Mouse (Mus musculus) brown adipose tissue, adult 24 weeks (tissue): Measurements from ENCODE around the gene Lgsn. TPM values are rescaled to one million over a fixed set of nuclear protein-coding genes. Genes with fewer than 3 reads are reported as not detected.

ENCODE experiments used
- H3K27ac ChIP-seq: fragments of 200-500 bp; replicated peaks from 2 replicates; pipeline ENCODE4 v1.5.1; 2012; ENCODE audit warnings: low read depth, mild to moderate bottlenecking, low read length
- H3K4me1 ChIP-seq: fragments of 200-500 bp; 2 replicates; pipeline ENCODE4 v1.6.1; 2012; ENCODE audit warnings: low read length, mixed read lengths; ENCODE audit not compliant: control insufficient read depth, insufficient read depth, insufficient read length
- H3K4me3 ChIP-seq: fragments of 200-500 bp; 2 replicates; pipeline ENCODE4 v1.5.1; 2012; ENCODE audit warnings: low read depth, mild to moderate bottlenecking, low read length, moderate library complexity; ENCODE audit not compliant: insufficient read depth
- polyA plus RNA-seq: library from polyadenylated mRNA; stranded (reverse); fragments of >200 nt; gene quantifications from 2 replicates; pipeline ENCODE4 v1.2.4, GENCODE M21; 2012; ENCODE audit not compliant: missing spikeins, insufficient read depth, insufficient read length

Lgsn gene
- polyA plus RNA-seq: not detected in 2 replicates

DNA sequence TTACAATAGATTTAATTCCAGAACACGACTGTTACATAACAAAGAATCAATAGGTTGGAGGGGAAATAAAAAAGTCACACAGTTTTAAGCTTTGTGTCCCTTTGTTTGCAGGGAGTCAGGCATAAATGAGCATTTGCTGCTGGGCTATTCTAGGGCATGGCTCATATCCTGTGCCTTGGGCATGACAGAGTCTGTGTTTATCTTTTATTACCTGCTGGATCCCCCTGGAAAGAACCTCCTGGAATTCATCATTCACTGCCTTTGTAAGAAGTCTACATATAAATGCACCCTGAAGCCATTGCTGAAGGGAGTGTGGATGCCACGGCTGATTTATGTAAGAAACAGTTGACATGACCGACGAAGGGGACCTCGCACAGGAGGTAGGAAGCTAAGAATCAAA lies at the start of gene Lgsn:
Gene Lgsn (plus strand): TSS at position 301 of the 400 bp plus-strand sequence.
- H3K27ac ChIP-seq: no peak within 1 kb of the TSS
- no peaks in the 10 kb centered on the region for H3K4me1 ChIP-seq
- no peak within 1 kb of the TSS for H3K4me3 ChIP-seq

DNA sequence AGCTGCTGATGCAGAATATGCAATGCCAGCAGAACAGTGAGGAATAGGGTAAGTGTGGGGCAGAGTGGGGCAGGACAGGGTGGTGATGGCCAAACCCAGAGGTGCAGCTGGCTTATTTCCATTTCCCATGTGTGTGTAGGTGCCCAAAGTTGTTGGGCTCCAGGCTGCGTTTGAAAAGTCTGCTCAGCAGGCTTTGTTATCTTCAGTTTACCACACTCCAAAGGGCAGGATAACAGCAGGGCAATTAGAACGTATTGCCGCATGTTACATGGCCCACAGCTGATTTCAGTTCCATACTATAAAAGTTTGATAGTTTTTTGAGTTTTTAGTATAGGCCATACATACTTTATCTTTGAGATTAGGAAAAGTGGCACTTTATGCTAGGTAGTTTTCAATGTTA lies 37.8 kb upstream of the Lgsn start:
- H3K4me3 ChIP-seq: no peak overlapping the region
- no peaks in the 10 kb centered on the region for H3K4me1 ChIP-seq
- no peak overlapping the region for H3K27ac ChIP-seq

DNA sequence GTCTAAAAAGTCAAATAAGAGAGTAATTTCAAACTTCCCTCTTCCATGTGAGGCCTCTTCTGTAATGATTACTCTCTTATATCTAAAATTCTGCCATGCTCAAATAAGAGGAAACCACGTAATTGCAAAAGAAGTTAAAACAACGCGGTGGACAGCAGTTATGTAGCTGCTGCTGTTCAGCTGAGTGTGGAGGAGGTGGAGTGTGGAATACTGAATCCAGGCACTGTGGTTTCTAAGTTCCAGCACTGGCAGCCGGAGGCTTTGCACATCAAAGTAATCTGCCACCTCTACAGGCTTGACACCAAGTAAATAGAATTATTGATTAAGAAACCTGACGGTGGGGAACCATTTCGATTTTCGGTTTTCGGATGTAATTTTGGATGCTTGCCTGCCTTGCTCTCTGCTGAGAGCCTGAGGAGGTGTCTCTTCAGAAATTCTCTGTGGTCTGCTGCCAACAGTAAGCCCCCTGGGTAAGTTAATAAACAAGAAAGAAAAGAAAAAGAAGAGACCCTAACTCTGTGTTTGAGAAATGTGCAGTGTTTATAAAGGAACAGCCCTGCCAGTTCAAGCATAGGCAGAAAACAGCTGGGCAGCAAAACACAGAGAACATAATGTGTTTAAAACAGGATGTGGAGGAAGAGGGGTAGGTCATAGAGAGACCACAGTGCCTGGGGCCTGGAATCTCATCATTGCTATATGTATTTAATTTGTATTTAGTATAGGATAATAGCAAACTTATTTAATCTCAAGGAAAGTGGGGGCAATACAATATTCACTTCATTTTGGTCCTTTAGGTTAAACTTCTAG lies 33.7 kb upstream of the Lgsn start:
- Histone ChIP-seq H3K4me3 (no peak overlapping the region), H3K4me1 (no peaks in the 10 kb centered on the region), H3K27ac (no peak overlapping the region)

DNA sequence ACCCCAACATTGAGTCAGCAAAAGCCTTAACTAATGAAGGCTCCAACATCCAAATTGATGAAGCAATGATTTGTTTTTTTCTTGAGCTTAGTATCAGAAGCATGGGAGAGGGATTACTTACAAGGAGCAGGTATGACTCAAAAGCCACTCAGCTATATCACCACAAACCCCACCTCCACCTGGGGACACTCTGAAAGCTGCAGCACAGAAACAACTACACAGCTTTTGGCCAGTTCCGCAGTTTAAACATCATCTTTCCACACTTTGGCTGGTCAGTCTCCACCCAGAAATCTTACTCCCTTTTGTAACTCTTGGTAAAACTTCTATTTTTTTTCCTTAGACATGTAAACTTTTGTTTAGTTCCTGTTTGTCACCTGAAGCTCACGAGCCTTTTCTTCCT lies 32.6 kb upstream of the Lgsn start:
- Histone ChIP-seq H3K4me1 (no peaks in the 10 kb centered on the region), H3K27ac (no peak overlapping the region)

DNA sequence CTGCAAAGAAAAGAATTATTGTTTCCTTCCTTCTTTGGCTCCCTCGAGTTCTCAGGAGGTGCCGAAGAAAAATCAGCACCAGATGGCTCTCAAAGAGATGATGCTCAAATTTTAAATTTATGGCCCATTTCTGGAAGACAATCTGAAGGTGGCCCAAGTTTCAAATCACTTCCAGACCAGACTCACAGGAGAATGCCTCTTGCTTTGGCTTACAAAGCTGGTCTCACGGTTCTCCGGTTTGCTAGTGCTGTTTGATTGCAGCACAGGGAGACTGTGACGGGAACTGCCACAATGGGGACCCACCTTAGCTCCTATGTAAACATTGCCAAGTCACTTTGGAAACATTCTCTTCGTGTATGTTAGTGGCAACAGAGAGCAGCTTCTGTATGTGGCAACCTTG lies 26.5 kb upstream of the Lgsn start:
- Histone ChIP-seq H3K27ac (peak overlapping the region; percentile 29; the same call in 1 of the 2 replicates), H3K4me1 (no peaks in the 10 kb centered on the region; the same call in 1 of the 2 replicates), H3K4me3 (no peak overlapping the region)

More for the DNA sequence above, 32.6 kb upstream of the Lgsn start:
- no peak overlapping the region for H3K4me3 ChIP-seq

DNA sequence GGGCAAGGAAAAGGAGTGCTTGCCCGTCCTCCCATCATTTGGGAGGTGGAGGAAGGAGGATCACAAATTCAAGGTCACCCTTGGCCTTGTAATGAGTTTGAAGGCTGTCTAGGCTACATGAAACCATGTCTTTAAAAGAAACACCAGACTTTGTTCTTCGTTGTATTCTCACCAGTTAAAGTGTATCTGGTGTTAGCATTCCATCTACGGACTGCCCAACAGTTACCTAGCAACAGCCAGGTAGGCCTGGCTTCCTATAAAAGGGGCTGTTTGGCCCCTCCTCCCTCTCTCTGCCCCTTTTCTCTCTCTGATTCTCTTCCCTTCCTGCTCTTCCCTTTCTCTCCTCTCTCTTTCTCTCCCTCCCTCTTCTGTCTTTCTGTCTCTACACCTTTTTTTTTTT lies 25.7 kb upstream of the Lgsn start:
- Histone ChIP-seq H3K4me1 (no peaks in the 10 kb centered on the region; the same call in 1 of the 2 replicates), H3K4me3 (no peak overlapping the region), H3K27ac (peak overlapping the region; percentile 35; the same call in 1 of the 2 replicates)

DNA sequence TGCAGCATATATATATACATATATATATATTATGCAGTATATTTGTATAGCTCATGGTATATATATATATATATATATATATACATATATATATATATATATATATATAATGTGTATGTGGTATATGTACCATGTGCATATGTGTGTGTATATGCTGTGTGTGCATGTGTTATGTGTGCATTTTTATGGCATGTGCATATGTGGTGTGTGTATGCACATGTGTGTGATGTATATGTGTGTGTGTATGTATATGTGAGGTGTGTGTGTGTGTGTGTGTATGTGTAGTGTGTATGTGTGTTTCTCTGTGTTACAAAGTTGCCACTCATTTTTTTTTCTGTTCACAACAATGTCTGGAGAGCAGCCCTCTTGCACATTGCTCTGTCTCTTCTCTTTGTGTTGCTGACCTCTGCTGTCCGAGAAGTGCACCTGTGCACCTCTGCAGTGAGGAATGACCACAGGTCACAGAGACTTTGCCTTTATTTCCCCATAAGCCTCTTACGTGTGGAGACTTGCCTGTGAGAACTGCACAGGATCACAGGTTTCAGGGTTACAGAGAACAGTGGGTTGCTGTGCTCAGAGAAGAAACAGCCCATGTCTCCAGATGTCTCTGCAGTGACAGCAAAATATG lies 23.3 kb upstream of the Lgsn start:
- Histone ChIP-seq H3K4me3 (no peak overlapping the region), H3K4me1 (no peaks in the 10 kb centered on the region; the same call in 1 of the 2 replicates), H3K27ac (no peak overlapping the region)

DNA sequence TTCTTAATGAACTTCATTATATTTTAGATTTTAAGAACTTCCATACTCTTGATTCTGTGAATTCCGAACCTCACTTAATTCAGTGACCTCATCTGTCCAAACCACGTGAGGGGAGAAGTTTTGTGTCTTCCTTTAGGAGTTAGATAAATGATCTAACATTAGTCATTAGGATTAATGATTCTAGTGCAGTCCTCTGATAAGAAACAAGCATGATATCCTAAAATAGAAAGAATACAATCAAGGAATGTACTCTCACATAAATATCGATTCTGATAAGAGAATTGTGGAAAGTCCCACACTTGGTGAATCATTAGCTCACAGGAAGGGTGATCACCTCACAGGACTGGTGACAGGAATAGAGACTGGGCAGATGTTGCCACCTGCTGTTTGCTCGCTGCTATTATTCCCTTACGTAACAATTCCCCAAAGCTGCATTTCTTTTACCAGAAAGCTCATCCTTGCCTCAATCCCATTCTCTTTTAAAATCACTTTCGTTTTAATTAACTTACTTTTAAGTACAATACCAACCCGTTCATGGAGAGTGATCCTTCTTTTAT lies 22.3 kb upstream of the Lgsn start:
- Histone ChIP-seq H3K4me1 (no peaks in the 10 kb centered on the region; the same call in 1 of the 2 replicates), H3K27ac (no peak overlapping the region), H3K4me3 (no peak overlapping the region)

DNA sequence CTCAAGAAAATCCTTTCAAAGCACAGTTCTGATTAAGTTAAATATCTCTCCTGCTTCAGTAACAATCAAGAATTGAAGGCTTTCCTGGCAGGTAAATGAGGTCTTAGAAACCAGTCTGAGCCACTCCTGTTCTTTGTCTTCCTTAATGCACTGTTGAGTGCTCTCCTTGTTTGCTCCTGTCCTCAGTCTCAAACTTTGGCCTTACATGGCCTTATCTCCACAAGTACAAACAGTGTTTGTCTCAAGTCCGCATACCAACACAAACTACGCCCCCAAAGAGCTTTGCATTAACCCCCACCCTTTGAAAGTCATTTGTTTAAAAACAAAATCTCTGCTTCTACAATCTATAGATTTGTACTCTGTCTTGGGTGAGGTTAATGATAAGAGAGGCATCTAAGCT lies 20.0 kb upstream of the Lgsn start:
- Histone ChIP-seq H3K4me1 (no peaks in the 10 kb centered on the region), H3K27ac (no peak overlapping the region), H3K4me3 (no peak overlapping the region)

DNA sequence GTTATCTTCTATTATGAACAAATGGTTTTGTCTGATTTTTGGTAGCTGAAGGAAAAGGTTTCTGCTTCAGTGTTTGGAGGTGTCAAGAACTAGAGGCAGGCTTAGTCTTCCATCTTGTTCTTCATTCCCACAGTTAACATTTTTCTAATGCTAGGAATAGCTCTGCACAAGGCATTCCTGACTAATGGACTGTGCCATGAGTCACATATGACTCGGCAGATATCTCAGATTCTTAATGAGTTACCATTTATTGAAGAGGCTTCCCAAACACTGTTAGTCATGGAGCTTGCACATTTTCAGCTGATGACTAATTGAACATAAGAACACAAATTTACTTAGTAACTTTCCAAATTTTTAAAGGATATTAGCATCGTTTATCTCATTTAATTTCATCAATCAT lies 19.3 kb upstream of the Lgsn start:
- Histone ChIP-seq H3K4me3 (no peak overlapping the region), H3K4me1 (no peaks in the 10 kb centered on the region), H3K27ac (no peak overlapping the region)

DNA sequence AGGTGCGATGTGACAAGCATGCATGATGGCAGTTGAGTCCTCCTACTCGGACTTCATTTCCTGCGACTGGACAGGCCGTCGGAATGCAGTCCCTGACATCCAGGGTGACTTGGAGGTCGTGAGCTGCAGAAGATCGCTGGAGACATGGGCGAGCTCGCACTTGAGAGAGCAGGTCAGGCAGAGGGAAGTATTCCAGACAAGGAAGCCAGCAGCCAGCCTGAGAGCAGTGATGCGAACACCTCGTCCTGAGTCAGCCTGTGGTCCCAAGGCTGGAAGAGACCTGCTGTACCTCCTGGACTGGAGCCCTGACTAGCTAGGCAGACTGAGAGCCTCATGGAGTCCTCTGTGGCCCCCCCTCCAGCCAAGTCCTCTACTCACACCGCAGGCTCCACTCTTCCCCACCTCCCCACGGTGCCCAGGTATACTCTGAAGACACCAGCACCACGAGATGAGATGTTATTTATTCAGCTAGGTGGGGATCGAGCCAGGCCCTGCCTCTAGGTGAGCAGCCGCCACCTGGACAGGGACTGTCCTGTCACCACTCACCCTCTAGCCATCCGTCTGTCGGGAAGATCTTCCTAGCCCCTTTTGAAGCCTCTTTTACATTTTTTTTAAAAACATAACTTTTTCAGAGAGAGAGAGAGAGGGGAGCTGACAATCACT lies 11.5 kb upstream of the Lgsn start:
- no peak overlapping the region for H3K27ac ChIP-seq
- no peaks in the 10 kb centered on the region for H3K4me1 ChIP-seq
- H3K4me3 ChIP-seq: no peak overlapping the region

DNA sequence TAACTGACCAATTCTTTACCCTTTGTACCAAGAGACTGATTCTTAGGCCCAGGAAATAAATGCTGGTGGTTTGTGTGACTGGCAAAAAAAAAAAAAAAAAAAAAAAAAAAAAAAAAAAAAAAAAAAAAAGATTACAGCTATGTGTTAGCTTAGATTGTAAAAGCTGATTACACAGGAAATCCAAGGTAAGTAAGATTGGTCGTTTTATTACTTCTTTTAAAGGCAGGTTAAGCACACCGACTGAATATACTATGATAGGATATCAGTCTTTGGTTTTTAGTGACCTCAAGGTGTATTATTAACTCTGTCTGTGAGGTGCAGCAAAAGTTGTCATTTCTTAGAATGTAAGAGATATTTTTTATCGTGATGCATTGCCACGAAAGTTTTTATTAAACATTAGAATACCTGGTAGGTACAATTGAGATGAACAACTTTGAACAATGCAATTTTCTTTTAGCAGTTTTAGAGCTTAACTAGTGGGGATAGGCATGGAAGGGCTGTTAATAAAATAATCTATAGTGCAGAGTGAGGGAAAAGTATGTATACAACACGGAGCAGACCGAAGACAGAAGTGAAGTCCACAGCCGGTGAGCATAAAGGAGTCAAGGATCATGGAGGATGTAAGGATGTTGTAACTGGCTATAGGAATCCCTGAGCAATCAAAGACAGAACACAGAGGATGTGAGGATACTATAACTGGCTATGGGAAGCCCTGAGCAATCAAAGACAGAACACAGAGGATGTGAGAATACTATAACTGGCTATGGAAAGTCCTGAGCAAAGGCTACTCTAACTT lies 10.7 kb upstream of the Lgsn start:
- no peaks in the 10 kb centered on the region for H3K4me1 ChIP-seq
- no peak overlapping the region for H3K27ac ChIP-seq
- H3K4me3 ChIP-seq: no peak overlapping the region

DNA sequence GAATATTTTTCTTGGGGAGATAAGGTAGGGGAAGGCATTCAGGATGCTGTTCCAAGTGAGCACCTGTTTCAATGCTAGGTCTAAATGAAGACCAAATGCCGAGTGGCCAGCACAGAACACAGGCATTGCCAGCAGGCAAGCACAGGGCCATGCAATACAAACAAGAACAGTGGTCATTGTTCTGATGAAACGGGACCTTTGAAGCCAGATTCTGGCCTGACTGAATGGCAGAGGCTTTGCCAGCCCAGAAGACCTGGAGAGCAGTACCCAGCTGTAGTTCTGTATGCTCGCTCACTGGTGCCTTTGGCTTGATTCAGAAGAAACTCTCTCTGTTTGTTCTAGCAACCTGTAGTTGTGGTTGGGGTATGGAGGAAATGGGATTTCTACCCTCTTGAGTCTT lies 800 bp upstream of the Lgsn start:
- no peak overlapping the region for H3K27ac ChIP-seq
- no peak overlapping the region for H3K4me3 ChIP-seq
- no peaks in the 10 kb centered on the region for H3K4me1 ChIP-seq

DNA sequence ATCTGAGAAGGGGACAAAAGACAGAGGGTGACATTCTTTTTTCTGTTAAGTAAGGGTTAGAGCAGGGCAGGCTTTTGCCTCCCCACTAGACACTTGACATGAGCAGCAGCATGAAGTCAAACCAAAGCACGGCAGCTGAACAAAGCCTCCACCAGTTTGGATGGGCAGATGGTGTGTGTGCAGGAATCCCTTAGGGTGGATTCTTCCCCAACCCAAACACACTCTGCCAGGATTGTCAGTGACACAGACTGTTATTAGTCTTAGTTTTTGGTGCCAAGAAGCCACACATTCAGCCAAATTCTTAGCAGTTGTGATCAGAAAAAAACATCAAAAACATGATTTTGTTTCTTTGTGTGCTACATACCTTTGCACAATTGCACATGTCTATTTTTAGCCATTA lies 2.1 kb downstream of the Lgsn start:
- Histone ChIP-seq H3K4me1 (no peaks in the 10 kb centered on the region), H3K4me3 (no peak overlapping the region)

More for the DNA sequence above, 2.1 kb downstream of the Lgsn start:
- H3K27ac ChIP-seq: no peak overlapping the region
